Mouse (Mus musculus): Measurements from ENCODE around the gene Nek3. TPM values are rescaled to one million over a fixed set of nuclear protein-coding genes. Genes with fewer than 3 reads are reported as not detected.

The Nek3 gene
- total RNA-seq (2021) = 1 to 10 TPM; 1.9 to 2.2 TPM
- long read RNA-seq, experiment 1, partial matches to known transcripts = 1 of 3 reads
- long read RNA-seq, experiment 1, other reads (novel, unspliced or antisense) = 0 of 3 reads
- long read RNA-seq, experiment 2, partial matches to known transcripts = 0 of 1 reads
- long read RNA-seq, experiment 2, other reads (novel, unspliced or antisense) = 0 of 1 reads

- DNase-seq = peak; percentile 86 to 91
- intact Hi-C loops (cut with DNase I) = loop anchor here (5.0 kb wide), 2 partner anchors 104 to 174 kb away; partner anchors contain the start of genes Alg11 and Atp7b
Observed at GRCm38 (mm10) chr8:22166080-22166603, at the start of gene Nek3. TSS of gene Nek3 (minus strand) at chr8:22166435.

DNA sequence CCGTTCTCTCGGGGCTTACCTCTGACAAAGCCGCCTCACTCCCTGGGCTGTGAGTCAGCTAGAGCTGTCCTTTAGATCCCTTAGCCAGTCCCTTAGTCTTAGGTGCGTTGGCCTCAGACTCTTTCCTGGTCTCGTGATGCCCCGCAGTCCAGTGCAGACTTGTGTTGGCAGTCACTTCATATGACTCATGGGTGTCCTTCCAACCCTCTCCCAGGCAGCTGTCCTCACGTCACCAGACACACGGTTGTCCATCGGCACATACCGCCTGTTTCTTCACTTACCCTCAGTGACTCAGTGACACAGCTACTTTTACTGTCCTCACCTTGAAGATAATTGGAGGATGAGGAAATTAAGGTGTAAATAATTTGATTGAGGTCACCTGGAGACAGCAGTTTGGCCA is 48.6 kb upstream of the Nek3 start:
- peak in 1 of 2 experiments; percentile 15 for DNase-seq

DNA sequence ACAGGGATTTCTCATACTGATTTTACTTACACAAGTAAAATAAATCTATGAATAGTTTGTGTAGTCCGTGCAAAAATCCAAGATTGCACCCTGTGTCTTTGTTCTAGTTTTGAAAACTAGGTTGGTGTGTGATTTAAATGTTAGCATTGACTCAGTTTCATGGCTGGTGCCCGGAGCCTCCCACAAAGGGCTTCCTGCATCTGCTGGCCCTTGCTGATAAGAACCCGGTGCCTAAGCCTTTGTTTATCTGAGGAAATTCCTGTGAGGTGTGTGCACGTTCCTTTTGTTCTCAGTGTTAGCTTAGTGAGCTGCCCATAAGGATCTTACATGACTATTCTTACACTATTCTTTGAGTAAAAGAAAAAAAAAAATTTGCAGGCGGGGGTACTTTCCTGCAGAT is 42.8 kb upstream of the Nek3 start:
- intact Hi-C loops (cut with DNase I) = no loop called here
- peak; percentile 20 to 22 for DNase-seq

More for the DNA sequence above, 48.6 kb upstream of the Nek3 start:
- intact Hi-C loops (cut with DNase I) = no loop called here

- no peak for DNase-seq
- intact Hi-C loops (cut with DNase I) = no loop called here
Observed at GRCm38 (mm10) chr8:22207535-22207934, 41.3 kb upstream of the Nek3 start.

- intact Hi-C loops (cut with DNase I) = no loop called here
- DNase-seq = no peak
Observed at GRCm38 (mm10) chr8:22199481-22199880, 33.2 kb upstream of the Nek3 start.

- no peak for DNase-seq
- intact Hi-C loops (cut with DNase I) = no loop called here
Observed at GRCm38 (mm10) chr8:22197914-22198313, 31.7 kb upstream of the Nek3 start.

DNA sequence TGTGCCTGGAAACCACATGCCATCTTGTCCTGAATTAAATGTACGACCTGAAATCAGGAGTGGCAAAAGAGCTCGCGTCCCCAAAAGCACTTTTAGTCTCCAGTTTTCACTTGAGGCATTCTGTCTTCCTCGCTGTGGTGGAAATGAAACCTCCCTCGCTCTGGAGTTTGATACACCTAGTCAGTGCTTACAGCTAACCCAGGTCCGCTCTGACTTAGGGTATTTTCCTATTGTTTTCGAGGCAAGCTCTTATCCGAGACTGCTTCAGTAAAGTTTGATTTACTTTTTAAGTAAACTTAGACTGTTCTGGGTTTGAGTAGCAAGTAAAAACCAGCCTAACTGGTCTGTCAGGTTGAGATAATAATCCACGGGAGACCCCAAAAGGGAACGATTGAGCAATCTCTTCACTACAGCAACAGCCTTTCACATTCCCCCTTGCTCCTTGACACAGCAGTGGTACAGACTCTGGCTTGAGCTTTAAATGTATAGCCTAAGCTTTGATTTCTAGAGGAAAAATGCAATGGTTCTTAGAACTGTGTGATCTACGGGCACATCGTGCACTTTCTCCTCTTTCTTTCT is 27.3 kb upstream of the Nek3 start:
- no peak for DNase-seq
- intact Hi-C loops (cut with DNase I) = loop anchor here (2.0 to 5.0 kb wide), 2 partner anchors 33 to 64 kb away; partner anchors contain the start of gene Thsd1

DNA sequence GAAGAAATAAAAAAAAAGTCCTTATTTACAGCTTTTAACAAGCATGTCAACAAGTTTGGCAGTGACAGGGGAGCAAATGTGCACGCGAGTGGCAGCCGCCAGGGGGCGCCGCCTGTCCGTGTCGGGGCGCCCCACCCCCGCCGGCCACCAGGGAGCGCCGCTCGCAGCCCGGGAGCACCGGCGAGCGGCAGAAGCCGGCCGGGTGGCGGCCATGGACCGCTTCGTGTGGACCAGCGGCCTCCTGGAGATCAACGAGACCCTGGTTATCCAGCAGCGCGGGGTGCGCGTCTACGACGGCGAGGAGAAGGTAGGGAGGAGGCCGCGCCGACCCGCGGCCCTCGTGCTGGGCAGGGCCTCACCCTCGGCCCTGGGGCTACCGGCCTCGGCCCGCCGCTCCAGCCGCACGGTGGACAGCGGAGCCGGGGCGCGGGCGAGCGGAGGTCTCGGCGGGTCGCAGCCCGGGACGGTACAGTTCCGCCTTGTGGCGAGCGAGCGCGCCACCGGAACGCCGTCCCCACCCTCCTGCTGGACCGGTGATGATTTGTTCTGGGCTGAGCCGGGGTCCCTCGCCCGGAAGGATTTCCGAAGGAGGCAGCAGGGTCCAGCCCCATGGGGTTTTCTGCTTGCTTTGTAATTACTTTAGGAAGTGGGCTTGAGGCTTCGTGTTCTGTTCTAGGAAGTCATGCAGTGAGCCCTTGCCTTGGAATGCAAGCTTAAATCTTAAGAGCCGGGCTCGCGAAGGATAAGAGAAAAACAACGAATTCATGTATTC is 26.6 kb upstream of the Nek3 start, which contains the start of gene Vps36:
Vps36 (plus strand) TSS at position 150 of the 772 bp plus-strand sequence.
- intact Hi-C loops (cut with DNase I) = loop anchor here (1.0 to 5.0 kb wide), 4 partner anchors 34 to 184 kb away; partner anchors contain the start of gene Thsd1

GRCm38 (mm10) chr8:22185431-22186397 is 19.5 kb upstream of the Nek3 start, which contains the start of gene Ckap2:
TSS of gene Ckap2 (minus strand) at chr8:22185819.
- intact Hi-C loops (cut with DNase I) = no loop called here
- DNase-seq = peak; percentile 91

More for the DNA sequence above, 26.6 kb upstream of the Nek3 start, which contains the start of gene Vps36:
- peak; percentile 95 to 96 for DNase-seq

- intact Hi-C loops (cut with DNase I) = no loop called here
- no peak for DNase-seq
Observed at GRCm38 (mm10) chr8:22184884-22185283, 18.6 kb upstream of the Nek3 start.

DNA sequence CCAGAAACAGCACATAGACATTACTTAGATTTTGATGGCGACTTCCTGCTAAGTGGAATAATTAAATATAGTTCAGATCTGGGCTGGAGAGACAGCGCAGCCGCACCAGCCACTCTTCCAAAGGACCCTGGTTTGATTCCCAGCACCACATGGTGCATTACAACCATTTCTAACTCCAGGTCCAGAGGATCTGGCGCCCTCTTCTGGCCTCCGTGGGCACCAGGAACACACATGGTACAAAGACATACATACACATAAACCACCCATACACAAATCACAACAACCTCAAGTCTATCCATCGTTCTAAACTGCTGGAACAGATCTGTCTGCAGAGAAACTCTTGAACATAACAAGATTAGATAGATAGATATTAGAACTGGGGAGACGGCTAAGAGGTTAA is 9.7 kb upstream of the Nek3 start:
- DNase-seq = no peak
- intact Hi-C loops (cut with DNase I) = no loop called here

GRCm38 (mm10) chr8:22169167-22169566 is 2.9 kb upstream of the Nek3 start:
- intact Hi-C loops (cut with DNase I) = loop anchor here (5.0 kb wide), 2 partner anchors 107 to 177 kb away; partner anchors contain the start of genes Alg11 and Atp7b
- no peak for DNase-seq

GRCm38 (mm10) chr8:22165251-22166079 is 770 bp downstream of the Nek3 start:
- intact Hi-C loops (cut with DNase I) = loop anchor here (5.0 kb wide), 2 partner anchors 103 to 173 kb away; partner anchors contain the start of genes Alg11 and Atp7b
- DNase-seq = no peak

GRCm38 (mm10) chr8:22164431-22164830 is 1.8 kb downstream of the Nek3 start:
- DNase-seq = no peak
- intact Hi-C loops (cut with DNase I) = no loop called here

- DNase-seq = no peak
- intact Hi-C loops (cut with DNase I) = no loop called here
Observed at GRCm38 (mm10) chr8:22162206-22162605, 4.0 kb downstream of the Nek3 start.

GRCm38 (mm10) chr8:22150345-22150663 is 15.9 kb downstream of the Nek3 start:
- no peak for DNase-seq
- intact Hi-C loops (cut with DNase I) = no loop called here

- no peak for DNase-seq
- intact Hi-C loops (cut with DNase I) = no loop called here
Observed at GRCm38 (mm10) chr8:22149643-22150344, 16.4 kb downstream of the Nek3 start.

GRCm38 (mm10) chr8:22148367-22148740 is 17.9 kb downstream of the Nek3 start:
- no peak for DNase-seq
- intact Hi-C loops (cut with DNase I) = no loop called here

All from heart, postnatal 14 days (tissue).